Mouse (Mus musculus) stomach, postnatal 0 days (tissue): Measurements from ENCODE around the gene Fgf14. TPM values are rescaled to one million over a fixed set of nuclear protein-coding genes. Genes with fewer than 3 reads are reported as not detected.
A peak's percentile ranks its signal among the peaks of the same experiment; 100 is the strongest.

Experiments used
- ATAC-seq: fragments of 200-750 bp; cut with Nextera tagmentation; 2 replicates; pipeline ENCODE4 v1.8.0; 2017; ENCODE audit not compliant: low FRiP score, low TSS enrichment
- DNase-seq: peaks from one replicate; pipeline ENCODE4 v3.0.0-alpha.2; 2016; ENCODE audit warnings: low spot score
- H3K27ac ChIP-seq: fragments of 300-500 bp; sonication (generic); replicated peaks from 2 replicates; pipeline ENCODE4 v1.5.1; 2014; ENCODE audit warnings: mild to moderate bottlenecking, control low read depth
- H3K27me3 ChIP-seq: fragments of 300-500 bp; sonication (generic); 2 replicates; pipeline ENCODE4 v1.6.1; 2014; ENCODE audit warnings: low read length; ENCODE audit not compliant: control insufficient read depth, insufficient read depth
- H3K36me3 ChIP-seq: fragments of 300-500 bp; sonication (generic); 2 replicates; pipeline ENCODE4 v1.6.1; 2014; ENCODE audit warnings: low read length, mixed read lengths; ENCODE audit not compliant: control insufficient read depth, insufficient read depth
- H3K4me1 ChIP-seq: fragments of 300-500 bp; sonication (generic); replicated peaks from 2 replicates; pipeline ENCODE4 v1.6.1; 2014; ENCODE audit warnings: antibody characterized with exemption; ENCODE audit not compliant: control insufficient read depth, insufficient read depth
- H3K4me2 ChIP-seq: fragments of 300-500 bp; sonication (generic); replicated peaks from 2 replicates; pipeline ENCODE4 v1.6.1; 2014; ENCODE audit warnings: low read depth, mild to moderate bottlenecking, control low read depth, moderate library complexity
- H3K4me3 ChIP-seq: fragments of 300-500 bp; sonication (generic); 2 replicates; pipeline ENCODE4 v1.5.1; 2014; ENCODE audit warnings: low read depth, low read length, control low read depth
- H3K9ac ChIP-seq: fragments of 300-500 bp; sonication (generic); 2 replicates; pipeline ENCODE4 v1.6.1; 2014; ENCODE audit warnings: mild to moderate bottlenecking, low read length, control low read depth, mixed read lengths
- H3K9me3 ChIP-seq: fragments of 300-500 bp; sonication (generic); 2 replicates; pipeline ENCODE4 v1.6.1; 2016; ENCODE audit warnings: low read length; ENCODE audit not compliant: control insufficient read depth
- CTCF ChIP-seq: IDR thresholded peaks from 2 replicates; pipeline ENCODE4 v1.5.1; 2016; ENCODE audit warnings: antibody characterized with exemption, low read depth, mild to moderate bottlenecking, moderate library complexity
- EP300 ChIP-seq: optimal IDR thresholded peaks from 2 replicates; pipeline ENCODE3; 2016; ENCODE audit warnings: antibody characterized with exemption
- WGBS: fragments of 180-500 bp; shearing (Covaris S2); extraction: QIAGEN DNeasy Blood & Tissue Kit; methylation state at CpG from one replicate; pipeline ENCODE4 v1.1.7; 2014; 5-methylcytosine and 5-hydroxymethylcytosine counted together
- polyA plus RNA-seq: library from polyadenylated mRNA; unstranded; fragments of >200 nt; fragmentation: Nextera tagmentation; extraction: Ambion mirVana; gene quantifications from 2 replicates; pipeline ENCODE4 v1.2.1, GENCODE M21; 2015

The Fgf14 gene
- polyA plus RNA-seq, 1 experiment from 2014 or later: 1.3 TPM

DNA sequence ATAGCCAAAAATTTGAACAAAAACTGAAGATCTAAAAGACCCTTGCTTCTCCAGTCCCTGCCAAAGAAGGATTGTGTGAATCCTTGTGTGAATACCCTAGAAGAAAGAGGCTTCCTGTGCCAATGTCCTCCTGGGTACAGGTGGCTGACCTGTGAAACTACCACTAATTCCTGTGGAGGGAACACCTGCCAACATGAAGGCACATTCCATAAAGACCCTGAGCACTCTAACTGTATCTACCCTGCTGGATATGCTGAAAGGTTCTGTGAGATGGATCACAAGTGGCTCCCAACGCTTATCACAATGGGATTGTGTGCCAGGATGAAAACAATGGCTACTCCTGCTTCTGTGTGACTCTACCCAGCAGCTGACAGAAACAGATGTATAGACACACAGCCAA, 144.9 kb downstream of the Fgf14 start:
- no peak overlapping the region for H3K27ac ChIP-seq
- no peaks in the 10 kb centered on the region for H3K27me3 ChIP-seq
- TF ChIP-seq EP300 (no peak), CTCF (no peak)
- 69% methylated on average over 1 of the region's 1 CpGs for WGBS
- DNase-seq: no peak
- H3K9me3 ChIP-seq: no peaks in the 10 kb centered on the region
- H3K4me1 ChIP-seq: no peaks in the 10 kb centered on the region
- no peak overlapping the region for H3K4me3 ChIP-seq
- H3K4me2 ChIP-seq: no peak overlapping the region
- H3K9ac ChIP-seq: no peak overlapping the region
- no peaks in the 10 kb centered on the region for H3K36me3 ChIP-seq
- no peak for ATAC-seq

DNA sequence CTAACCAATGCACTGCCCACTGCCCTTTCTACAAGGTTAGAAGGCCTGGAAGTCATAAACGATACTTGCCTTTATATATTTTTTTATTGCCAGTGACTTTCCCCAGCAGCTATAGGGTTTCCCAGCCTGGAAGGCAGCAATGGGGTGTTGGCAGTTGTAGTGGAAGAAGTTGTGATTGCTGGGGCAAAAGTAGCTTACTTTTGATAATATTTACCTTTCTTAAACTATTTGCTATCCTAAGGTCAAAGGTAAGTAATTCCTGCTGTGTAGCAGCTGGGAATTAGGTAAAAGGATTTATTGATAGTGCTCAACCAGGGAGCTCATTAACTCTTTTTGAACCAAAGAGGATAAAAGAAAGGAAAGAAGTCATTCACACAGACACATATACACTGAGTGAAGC, 164.9 kb downstream of the Fgf14 start:
- H3K27me3 ChIP-seq: no peaks in the 10 kb centered on the region
- no peak overlapping the region for H3K4me2 ChIP-seq
- no peak overlapping the region for H3K9ac ChIP-seq
- H3K4me1 ChIP-seq: no peaks in the 10 kb centered on the region
- H3K9me3 ChIP-seq: no peaks in the 10 kb centered on the region
- H3K4me3 ChIP-seq: no peak overlapping the region
- ATAC-seq (peak; percentile 67; the same call in 1 of the 2 replicates), DNase-seq (peak; percentile 28)
- H3K36me3 ChIP-seq: no peaks in the 10 kb centered on the region
- WGBS: 51% methylated on average over 1 of the region's 1 CpGs
- no peak overlapping the region for H3K27ac ChIP-seq
- TF ChIP-seq EP300 (no peak), CTCF (no peak)

DNA sequence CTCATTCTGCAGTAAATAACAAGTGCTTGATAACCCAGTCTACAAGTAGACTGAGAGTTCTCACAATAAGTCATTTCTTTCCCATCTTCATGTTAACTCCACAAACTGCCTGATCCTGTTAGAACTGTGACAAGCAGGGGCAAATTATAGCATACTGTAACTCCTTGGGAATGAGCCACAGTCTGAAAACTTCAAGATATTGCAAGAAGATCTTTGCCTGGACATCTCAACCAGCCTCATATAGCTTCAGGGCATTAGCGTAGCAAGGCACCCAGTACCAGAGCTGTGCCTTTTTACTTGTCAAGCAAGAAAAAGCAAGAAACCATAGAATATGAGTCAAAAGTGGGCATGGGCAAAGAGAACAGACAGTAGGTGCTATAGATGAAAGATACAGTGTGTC, 188.0 kb downstream of the Fgf14 start:
- WGBS: 94% methylated on average over 1 of the region's 1 CpGs
- H3K4me3 ChIP-seq: no peak overlapping the region
- no peak for DNase-seq
- H3K27ac ChIP-seq: no peak overlapping the region
- H3K4me2 ChIP-seq: no peak overlapping the region
- no peaks in the 10 kb centered on the region for H3K27me3 ChIP-seq
- H3K36me3 ChIP-seq: no peaks in the 10 kb centered on the region
- ATAC-seq: no peak
- TF ChIP-seq CTCF: no peak
- TF ChIP-seq EP300: no peak
- no peak overlapping the region for H3K9ac ChIP-seq
- H3K9me3 ChIP-seq: no peaks in the 10 kb centered on the region
- no peaks in the 10 kb centered on the region for H3K4me1 ChIP-seq

- Histone ChIP-seq H3K9ac (no peak overlapping the region), H3K4me3 (no peak overlapping the region), H3K4me1 (no peaks in the 10 kb centered on the region), H3K27me3 (no peaks in the 10 kb centered on the region), H3K27ac (no peak overlapping the region), H3K36me3 (no peaks in the 10 kb centered on the region), H3K9me3 (no peaks in the 10 kb centered on the region), H3K4me2 (no peak overlapping the region)
- no peak for TF ChIP-seq EP300
- TF ChIP-seq CTCF: no peak
- ATAC-seq: no peak
- no peak for DNase-seq
- 27% methylated on average over 1 of the region's 1 CpGs for WGBS
Measured at GRCm38 (mm10) chr14:124485261-124485660, 191.7 kb downstream of the Fgf14 start.

DNA sequence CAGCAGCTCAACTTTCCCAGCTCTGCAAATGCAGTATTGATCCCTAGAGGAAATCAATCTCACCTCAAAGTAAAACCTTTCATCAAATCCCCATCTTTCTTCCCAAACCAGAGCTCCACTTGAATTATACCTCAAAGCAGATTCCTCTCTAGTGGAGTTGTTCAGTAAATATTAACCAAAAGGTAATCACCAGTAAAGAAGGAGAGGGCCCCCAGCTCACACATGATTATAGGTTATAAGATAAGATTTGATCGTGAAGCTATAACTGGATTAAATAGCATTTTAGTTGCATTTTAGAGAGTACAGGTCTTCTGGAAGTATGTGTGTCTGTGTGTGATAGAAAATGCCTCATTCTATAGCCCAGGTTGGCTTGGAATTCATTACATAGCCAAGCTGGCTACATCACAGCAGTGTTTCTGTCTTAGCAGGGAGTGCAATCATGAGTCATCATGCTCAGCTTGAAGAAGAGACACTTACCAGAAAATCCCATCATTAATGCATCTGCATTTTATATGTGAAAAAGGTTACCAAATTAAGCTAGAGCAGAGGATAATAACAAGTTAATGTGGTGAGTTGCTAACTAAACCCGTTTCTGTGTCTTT, 202.8 kb downstream of the Fgf14 start:
- Histone ChIP-seq H3K27me3 (no peaks in the 10 kb centered on the region), H3K27ac (no peak overlapping the region), H3K9me3 (no peaks in the 10 kb centered on the region), H3K4me3 (no peak overlapping the region), H3K36me3 (no peaks in the 10 kb centered on the region), H3K4me2 (no peak overlapping the region), H3K9ac (no peak overlapping the region), H3K4me1 (no peaks in the 10 kb centered on the region)
- DNase-seq (no peak), ATAC-seq (no peak)
- no peak for TF ChIP-seq EP300
- no peak for TF ChIP-seq CTCF
- WGBS: 54% methylated on average over 2 of the region's 2 CpGs

DNA sequence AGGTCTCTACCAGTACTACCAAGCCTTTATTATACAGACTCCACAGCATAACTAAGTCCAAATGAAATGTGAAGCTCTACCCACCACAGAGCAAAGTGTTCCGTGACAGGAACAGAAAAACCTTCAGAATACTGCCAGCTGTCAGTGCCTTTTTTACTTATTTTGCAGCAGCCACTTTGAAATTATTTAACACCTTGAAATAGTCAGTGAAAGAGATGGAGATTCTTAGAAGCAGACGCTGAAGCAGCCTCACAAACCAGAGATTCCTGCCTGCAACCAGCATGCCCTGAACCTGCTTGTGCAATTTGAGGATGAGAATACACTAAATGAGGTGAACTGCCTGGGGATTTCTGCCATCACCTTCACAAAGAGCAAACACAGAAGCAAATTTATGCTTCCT, 206.0 kb downstream of the Fgf14 start:
- TF ChIP-seq CTCF (no peak), EP300 (no peak)
- no peak overlapping the region for H3K9ac ChIP-seq
- no peaks in the 10 kb centered on the region for H3K4me1 ChIP-seq
- ATAC-seq: no peak
- no peak for DNase-seq
- H3K27me3 ChIP-seq: no peaks in the 10 kb centered on the region
- H3K27ac ChIP-seq: no peak overlapping the region
- H3K4me2 ChIP-seq: no peak overlapping the region
- no peak overlapping the region for H3K4me3 ChIP-seq
- no peaks in the 10 kb centered on the region for H3K36me3 ChIP-seq
- no peaks in the 10 kb centered on the region for H3K9me3 ChIP-seq
- WGBS: 61% methylated on average over 2 of the region's 2 CpGs
